Mouse (Mus musculus): ENCODE data around the gene Zmiz1.

DNA sequence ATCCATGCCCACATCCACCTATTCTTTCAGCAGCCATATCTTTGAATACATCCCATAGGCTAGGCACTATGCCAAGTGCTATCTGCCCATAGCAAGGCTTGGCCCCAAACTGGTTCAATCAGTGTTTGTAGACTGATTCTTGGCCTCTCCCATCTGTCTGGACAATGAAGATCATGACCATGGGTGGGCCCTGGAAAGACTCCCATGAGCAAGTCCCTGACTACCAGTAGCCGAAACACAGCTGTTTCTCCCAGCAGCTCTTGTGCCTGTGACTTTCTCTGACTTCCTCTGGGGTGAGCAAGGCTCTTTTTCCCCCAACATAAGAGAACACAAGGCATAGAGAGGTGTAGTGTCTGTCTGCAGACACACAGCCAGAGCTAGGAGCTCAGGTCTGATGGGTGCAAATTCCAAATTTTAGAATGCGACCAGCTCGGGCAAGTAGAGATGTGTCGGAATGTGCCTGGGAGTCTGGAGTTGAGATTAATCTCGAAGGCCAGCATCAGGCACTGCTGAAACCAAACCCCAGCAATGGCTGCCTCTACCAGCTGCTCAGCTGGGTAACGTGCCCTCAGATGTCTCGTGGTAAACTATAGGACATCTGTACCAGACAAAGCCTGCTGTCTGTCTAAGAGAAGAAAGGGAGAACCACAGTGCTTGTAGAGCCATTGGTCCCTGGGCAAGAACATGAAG lies 38.8 kb upstream of the Zmiz1 start:
- TF ChIP-seq POLR2A (IDR thresholded peaks at IDR 0.05; ENCODE audit: borderline replicate concordance, extremely low read depth, low read depth, low read length) (no peak), CTCF (IDR thresholded peaks at IDR 0.05; ENCODE audit: insufficient read depth, low read length) (no peak)
